Mouse (Mus musculus) adrenal gland, postnatal 14 days (tissue): ENCODE measurements around the gene Efna1. TPM values are rescaled to one million over a fixed set of nuclear protein-coding genes. Genes with fewer than 3 reads are reported as not detected.
A peak's percentile ranks its signal among the peaks of the same experiment; 100 is the strongest.

Experiments used
- DNase-seq: peaks from one replicate; pipeline ENCODE4 v3.0.0; 2021; ENCODE audit warnings: mixed read lengths
- total RNA-seq: library from RNA; stranded (reverse); gene quantifications from 2 replicates; pipeline ENCODE4 v1.2.3, GENCODE M21; 2021

Gene Efna1
- total RNA-seq, 1 experiment from 2014 or later = 19.1 TPM

- peak; percentile 60 for DNase-seq
These were observed 35.8 kb downstream of the Efna1 start for GRCm38 (mm10) chr3:89244982-89245687.

DNA sequence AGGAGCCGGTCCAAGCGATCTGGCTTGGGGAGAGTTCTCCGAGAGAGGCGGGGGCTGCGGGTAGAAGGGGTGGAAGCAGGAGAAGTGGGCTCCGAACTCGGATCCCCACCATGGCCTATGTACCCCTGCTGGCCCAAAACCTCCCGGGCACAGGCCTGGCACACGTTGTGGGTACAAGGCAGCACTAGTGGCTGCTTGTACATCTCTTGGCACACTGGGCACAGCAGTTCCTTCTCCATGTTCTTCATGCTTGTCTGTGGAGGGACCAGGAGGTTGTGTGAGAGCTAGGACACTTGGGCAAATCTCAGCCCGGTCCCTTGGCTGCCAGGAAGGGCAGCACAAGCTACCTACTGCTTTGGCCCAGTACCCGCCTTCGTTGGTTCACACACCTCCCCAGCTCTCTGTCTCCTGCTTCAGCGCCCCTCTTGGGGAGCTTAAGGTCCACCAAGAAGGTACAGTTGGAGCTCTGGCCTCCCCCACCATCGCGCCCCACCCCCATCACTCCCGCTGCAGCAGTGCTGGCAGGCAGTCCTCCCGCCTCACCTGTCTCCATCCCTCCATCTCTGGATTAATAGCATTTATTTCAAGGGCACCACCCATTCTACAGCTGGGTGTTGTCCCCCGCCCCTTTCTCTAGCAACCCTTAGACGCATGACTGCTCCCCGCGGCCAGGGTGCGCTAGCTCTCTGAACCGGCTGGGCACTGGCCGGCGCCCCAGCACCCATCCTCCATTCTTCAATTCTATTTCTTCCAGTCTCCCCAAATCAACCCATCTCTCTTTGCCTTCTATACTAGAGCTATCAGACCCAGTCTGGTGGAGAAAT is 36.6 kb downstream of the Efna1 start:
- DNase-seq = peak; percentile 59

GRCm38 (mm10) chr3:89243609-89244008 is 37.3 kb downstream of the Efna1 start:
- DNase-seq = peak; percentile 59

DNA sequence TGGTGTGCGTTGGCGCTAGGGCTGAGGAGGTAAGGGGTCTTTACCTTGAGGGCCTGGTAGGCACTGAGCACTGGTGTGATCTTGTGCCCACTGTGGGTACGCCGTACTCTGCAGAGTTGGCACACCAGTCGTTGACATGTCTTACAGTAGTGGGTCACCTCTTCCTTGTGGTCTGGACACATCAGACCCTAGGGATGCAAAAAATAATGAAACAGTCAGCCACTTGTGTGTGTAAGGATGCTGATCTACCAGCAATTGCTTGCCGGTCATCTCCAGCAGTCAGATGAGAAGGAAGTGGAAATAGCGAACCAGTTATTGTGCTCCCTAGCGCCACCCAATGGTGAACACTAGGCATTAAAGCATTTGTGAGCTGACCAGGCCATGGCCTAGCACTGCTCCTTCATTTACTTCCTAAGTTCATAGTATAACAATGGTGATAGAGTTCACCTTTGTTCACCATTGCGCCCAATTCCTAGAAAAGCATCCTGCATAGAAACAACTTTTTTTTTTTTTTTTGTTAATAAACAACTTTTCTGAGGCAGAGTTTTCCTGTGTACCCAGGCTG is 38.5 kb downstream of the Efna1 start:
- peak; percentile 82 for DNase-seq

- DNase-seq = no peak
These were observed 42.4 kb downstream of the Efna1 start for GRCm38 (mm10) chr3:89238494-89238893.

GRCm38 (mm10) chr3:89237682-89238081 is 43.3 kb downstream of the Efna1 start:
- DNase-seq = no peak

- DNase-seq = no peak
These were observed 44.4 kb downstream of the Efna1 start for GRCm38 (mm10) chr3:89236516-89236915.

DNA sequence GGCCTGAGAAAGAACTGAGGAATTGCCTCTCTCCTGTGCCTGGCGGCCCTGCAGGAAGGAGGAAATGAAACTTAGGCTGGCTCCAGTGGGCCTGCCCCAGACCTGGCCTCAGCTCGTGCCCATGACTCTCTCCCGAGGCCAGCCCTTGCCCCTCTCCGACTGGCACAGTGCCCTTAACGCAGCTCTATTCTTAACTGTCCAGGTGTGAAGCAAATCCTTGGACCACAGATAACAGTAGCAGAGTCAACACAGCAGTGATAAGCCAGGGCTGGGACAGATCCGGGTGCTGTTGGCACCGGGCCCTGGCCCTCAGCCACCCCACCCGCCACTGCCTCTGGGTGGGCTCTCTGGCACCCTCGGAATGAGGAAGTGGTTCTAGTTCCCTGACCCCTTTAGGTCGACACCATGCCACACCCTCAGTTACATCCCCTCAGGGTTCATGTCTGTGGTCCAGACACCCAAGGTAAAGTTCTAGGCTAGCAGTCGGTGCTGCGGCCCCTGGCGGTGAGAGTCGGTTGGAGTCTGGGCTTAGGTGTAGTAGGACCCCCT is 47.3 kb downstream of the Efna1 start:
- no peak for DNase-seq

DNA sequence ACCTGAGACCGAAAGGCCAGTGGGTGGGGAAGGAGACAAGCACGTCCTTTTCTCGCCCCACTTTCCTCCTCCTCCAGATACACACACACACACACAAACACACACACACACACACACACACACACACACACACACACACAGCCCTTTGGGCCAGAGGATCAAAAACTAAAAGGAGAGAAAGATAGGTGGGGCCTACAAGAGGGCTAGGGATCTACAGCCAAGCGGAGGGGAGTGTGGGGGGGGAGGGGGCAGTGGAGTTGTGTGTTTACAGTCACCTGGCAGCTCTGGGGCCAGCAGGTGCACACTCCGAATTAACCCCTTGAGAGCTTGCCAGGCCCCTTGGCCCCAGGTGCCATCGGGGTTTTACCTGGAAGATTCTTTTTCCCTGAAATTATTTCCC is 48.3 kb downstream of the Efna1 start:
- no peak for DNase-seq

GRCm38 (mm10) chr3:89231772-89232275 is 49.1 kb downstream of the Efna1 start:
- no peak for DNase-seq

DNA sequence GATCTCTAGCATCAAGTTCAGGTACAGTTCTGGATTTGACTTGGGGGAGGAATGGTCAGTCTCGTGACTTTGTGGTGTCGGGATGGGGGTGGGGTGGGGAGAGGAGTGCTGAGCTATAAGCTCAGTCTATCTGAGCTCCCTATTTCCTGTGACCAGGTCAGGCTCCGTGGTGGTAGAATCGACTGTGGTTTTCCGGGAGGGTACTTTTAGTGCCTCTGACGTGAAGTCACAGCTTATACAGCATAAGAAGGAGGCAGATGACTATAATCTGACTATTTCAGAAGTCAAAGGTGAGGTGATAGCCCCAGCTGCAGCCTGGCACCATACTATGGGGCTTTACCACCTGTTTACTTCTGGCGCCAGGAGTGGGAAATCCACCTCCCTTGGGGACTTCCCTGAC is 49.6 kb downstream of the Efna1 start:
- DNase-seq = no peak

GRCm38 (mm10) chr3:89230561-89230960 is 50.4 kb downstream of the Efna1 start:
- DNase-seq = no peak

- no peak for DNase-seq
These were observed 51.7 kb downstream of the Efna1 start for GRCm38 (mm10) chr3:89229276-89229675.

GRCm38 (mm10) chr3:89228836-89229235 is 52.1 kb downstream of the Efna1 start, which contains the start of gene Muc1:
TSS of gene Muc1 (plus strand) at chr3:89229057.
- DNase-seq = no peak

DNA sequence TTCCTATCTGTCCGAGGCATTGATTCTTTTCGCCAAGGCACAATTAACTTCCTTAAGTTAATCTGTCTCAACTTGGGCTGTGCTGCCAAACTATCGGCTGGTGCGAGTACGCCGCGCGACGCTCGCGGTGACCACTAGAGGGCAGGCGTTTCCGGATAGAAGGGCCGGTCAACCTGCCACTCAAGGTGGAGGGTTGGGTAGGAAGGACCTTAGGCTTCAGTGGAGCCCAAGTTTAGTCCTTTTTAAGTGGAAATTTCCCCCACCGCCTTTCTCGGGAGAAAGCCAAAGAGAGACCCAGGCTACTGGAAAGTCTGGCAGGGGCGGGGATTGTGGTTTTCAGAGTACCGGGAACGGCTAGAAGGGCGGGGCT is 52.8 kb downstream of the Efna1 start:
- DNase-seq = peak; percentile 92

DNA sequence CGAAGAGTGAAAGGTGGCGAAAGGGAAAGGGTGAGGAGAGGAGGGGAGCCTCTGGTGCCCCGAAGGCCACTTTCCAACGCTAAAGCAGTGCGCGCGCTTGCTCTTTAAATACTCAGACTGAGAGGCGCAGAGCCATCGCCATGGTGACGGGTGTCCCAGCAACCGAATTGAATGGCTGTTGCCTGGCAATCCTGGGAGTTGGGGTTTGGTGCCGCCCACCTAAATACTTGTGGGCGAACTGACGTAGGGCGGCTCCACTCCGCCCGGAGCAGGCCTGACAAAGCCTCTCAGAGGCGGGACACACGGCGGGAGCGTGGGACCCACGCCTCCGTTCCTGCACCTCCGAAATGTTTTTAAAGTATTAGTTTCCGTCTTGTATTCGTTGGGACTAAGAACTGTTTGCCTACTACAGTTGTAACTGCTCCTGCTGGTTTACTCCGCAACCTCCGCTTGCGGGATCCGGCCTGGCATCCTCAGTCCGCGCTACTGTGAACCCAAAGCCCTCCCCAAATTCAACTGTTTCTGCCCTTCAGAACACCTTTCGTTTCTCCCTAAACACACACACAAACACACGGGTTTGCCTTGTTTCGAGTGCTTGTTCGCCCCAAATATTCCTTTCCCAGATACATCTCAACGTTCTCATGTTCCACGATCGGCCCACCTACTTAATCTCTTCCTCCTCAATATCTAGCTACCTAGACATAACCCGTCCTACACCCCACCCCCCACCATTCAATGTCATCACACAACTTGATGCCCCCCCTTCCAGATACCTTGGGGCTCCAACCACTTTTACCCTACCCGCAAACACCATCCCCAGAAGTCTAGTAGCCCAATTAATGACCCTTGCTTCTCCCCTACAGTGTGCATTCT is 53.4 kb downstream of the Efna1 start:
- DNase-seq = peak; percentile 94

DNA sequence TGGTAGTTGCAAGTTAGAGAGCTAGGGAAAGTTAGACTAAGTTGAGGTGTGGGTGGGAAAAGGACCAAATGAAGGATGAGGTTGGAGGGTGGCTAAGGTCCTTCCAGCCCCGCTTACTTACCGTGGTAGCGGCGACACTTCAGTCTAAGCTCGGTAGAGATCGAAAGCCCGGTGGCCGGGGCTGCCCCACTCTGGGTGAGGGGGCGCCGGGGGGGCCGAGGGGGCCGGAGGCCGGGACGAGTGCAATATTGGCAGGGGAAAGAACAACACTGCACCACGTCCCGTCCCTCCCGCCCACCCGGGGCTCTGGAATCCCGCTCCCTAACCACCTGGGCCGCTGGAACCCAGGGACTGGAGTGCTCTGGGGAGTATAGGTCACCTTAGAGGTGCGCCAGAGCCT is 54.0 kb downstream of the Efna1 start, which contains the start of gene Mtx1:
Mtx1 (minus strand) TSS at position 189 of the 400 bp plus-strand sequence.
- DNase-seq = no peak

DNA sequence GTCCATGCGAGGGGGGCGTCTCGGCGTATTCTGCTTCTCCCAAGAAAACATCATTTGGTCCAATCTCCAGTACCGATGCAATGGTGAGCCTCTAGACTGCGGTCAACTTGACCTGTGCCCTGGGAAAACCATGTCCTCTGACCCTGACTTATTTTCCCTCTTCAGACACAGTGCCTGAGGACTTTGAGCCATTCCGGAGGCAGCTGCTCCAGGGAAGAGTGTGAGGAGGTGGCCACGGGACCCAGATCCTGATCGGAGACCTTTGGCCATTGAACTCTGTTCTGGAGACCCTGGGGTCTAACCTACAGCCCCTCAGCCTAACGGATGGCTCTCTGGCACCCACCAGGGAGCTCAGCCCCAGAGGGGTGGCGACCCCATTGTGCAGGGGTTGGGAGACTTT is 54.6 kb downstream of the Efna1 start:
- no peak for DNase-seq

- DNase-seq = no peak
These were observed 55.0 kb downstream of the Efna1 start for GRCm38 (mm10) chr3:89225918-89226317.

DNA sequence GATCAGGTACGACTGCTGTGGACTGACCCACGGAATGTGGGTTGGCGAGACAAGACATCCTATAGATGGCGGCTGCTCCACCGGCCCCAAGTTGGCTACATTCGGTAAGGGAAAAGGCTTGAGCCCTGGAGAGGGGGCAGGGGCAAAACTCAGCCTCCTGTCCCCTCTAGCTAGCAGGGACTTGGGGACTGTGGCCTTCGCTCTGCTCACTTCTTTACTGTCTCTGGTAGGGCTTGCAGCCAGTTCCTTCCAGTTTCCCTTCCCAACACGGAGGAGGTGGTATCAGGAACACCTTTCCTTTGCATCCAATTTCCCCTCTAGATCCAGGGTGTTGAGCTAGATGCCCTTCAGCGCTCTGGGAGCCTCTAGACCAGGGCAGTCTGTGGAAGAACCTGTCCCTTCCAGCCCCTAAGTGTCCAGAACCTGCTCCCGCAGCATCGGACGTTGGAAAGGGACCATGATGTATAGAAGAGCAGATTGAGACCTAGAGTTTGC is 55.6 kb downstream of the Efna1 start:
- DNase-seq = no peak

DNA sequence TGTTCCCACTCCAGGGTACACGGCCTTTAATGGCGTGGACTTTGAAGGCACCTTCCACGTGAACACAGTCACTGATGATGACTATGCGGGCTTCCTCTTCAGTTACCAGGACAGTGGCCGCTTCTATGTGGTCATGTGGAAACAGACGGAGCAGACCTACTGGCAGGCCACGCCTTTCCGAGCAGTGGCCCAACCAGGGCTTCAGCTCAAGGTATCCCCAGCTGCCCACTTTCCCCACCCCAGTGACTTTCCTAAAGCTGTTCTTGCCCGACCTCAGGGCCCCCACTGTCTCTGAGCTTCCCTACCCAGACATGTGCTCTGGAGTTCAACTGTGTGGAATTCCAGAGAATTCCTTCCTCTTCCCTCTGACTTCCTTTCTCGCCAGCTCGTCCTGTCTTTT is 56.1 kb downstream of the Efna1 start:
- no peak for DNase-seq
